Mouse (Mus musculus): ENCODE data around the gene Gm17535. TPM values are rescaled to one million over a fixed set of nuclear protein-coding genes. Genes with fewer than 3 reads are reported as not detected.
"Not testable (repeated sequence)": the region's sequence is repeated elsewhere in the genome, so short reads cannot be mapped to it uniquely, and the experiment has no call there.

Gene Gm17535
- polyA plus RNA-seq, 1 experiment from 2014 or later: not detected

- not testable (repeated sequence) for ATAC-seq (ENCODE audit: insufficient read depth, low FRiP score, low read depth); H3K36me3 ChIP-seq
Measured at GRCm38 (mm10) chr9:3015896-3016295, 18.5 kb upstream of the Gm17535 start.

GRCm38 (mm10) chr9:3017108-3017507 lies 17.3 kb upstream of the Gm17535 start, which contains the start of gene Gm10719:
TSS of gene Gm10719 (plus strand) at chr9:3017408.
- WGBS: 57% methylated on average over 2 of the region's 9 CpGs
- not testable (repeated sequence) for ATAC-seq (ENCODE audit: insufficient read depth, low FRiP score, low read depth); H3K9ac ChIP-seq; H3K4me2 ChIP-seq; H3K27me3 ChIP-seq (replicated peaks); H3K27ac ChIP-seq; H3K9me3 ChIP-seq; H3K4me3 ChIP-seq (replicated peaks); H3K4me1 ChIP-seq; H3K36me3 ChIP-seq

More at GRCm38 (mm10) chr9:3015896-3016295, 18.5 kb upstream of the Gm17535 start:
- H3K4me2 ChIP-seq; H3K9ac ChIP-seq; H3K27ac ChIP-seq; H3K9me3 ChIP-seq; H3K27me3 ChIP-seq (replicated peaks); H3K4me1 ChIP-seq; H3K4me3 ChIP-seq (replicated peaks): not testable (repeated sequence)
- 70% methylated on average over 6 of the region's 6 CpGs for WGBS

- not testable (repeated sequence) for H3K4me1 ChIP-seq; H3K36me3 ChIP-seq; H3K4me3 ChIP-seq (replicated peaks); ATAC-seq (ENCODE audit: insufficient read depth, low FRiP score, low read depth); H3K27ac ChIP-seq; H3K4me2 ChIP-seq; H3K27me3 ChIP-seq (replicated peaks); H3K9me3 ChIP-seq; H3K9ac ChIP-seq
- 59% methylated on average over 9 of the region's 9 CpGs for WGBS
Measured at GRCm38 (mm10) chr9:3018944-3019343, 15.5 kb upstream of the Gm17535 start.

GRCm38 (mm10) chr9:3019835-3020727 lies 14.3 kb upstream of the Gm17535 start:
- H3K27ac ChIP-seq; H3K9ac ChIP-seq; H3K4me2 ChIP-seq; H3K4me3 ChIP-seq (replicated peaks); H3K36me3 ChIP-seq; H3K4me1 ChIP-seq; ATAC-seq (ENCODE audit: insufficient read depth, low FRiP score, low read depth); H3K27me3 ChIP-seq (replicated peaks); H3K9me3 ChIP-seq: not testable (repeated sequence)
- WGBS: 75% methylated on average over 17 of the region's 19 CpGs

GRCm38 (mm10) chr9:3022316-3023008 lies 11.9 kb upstream of the Gm17535 start:
- 70% methylated on average over 11 of the region's 13 CpGs for WGBS
- not testable (repeated sequence) for H3K36me3 ChIP-seq; H3K4me2 ChIP-seq; H3K4me3 ChIP-seq (replicated peaks); ATAC-seq (ENCODE audit: insufficient read depth, low FRiP score, low read depth); H3K4me1 ChIP-seq; H3K27me3 ChIP-seq (replicated peaks); H3K9me3 ChIP-seq; H3K9ac ChIP-seq; H3K27ac ChIP-seq

GRCm38 (mm10) chr9:3023312-3023984 lies 11.0 kb upstream of the Gm17535 start, which contains the start of gene Gm10718:
TSS of gene Gm10718 (plus strand) at chr9:3023547.
- H3K27me3 ChIP-seq (replicated peaks); ATAC-seq (ENCODE audit: insufficient read depth, low FRiP score, low read depth); H3K4me1 ChIP-seq; H3K4me3 ChIP-seq (replicated peaks); H3K27ac ChIP-seq; H3K4me2 ChIP-seq; H3K9ac ChIP-seq; H3K36me3 ChIP-seq; H3K9me3 ChIP-seq: not testable (repeated sequence)
- WGBS: 70% methylated on average over 12 of the region's 13 CpGs

- H3K4me2 ChIP-seq; ATAC-seq (ENCODE audit: insufficient read depth, low FRiP score, low read depth): not testable (repeated sequence)
Measured at GRCm38 (mm10) chr9:3023985-3024648, 10.3 kb upstream of the Gm17535 start.

GRCm38 (mm10) chr9:3024912-3025467 lies 9.4 kb upstream of the Gm17535 start, which contains the start of gene Gm10717:
TSS of gene Gm10717 (plus strand) at chr9:3025417.
- not testable (repeated sequence) for H3K27ac ChIP-seq; H3K27me3 ChIP-seq (replicated peaks); H3K9ac ChIP-seq; ATAC-seq (ENCODE audit: insufficient read depth, low FRiP score, low read depth); H3K4me1 ChIP-seq; H3K36me3 ChIP-seq; H3K4me2 ChIP-seq; H3K9me3 ChIP-seq; H3K4me3 ChIP-seq (replicated peaks)
- WGBS: 71% methylated on average over 12 of the region's 12 CpGs

More at GRCm38 (mm10) chr9:3023985-3024648, 10.3 kb upstream of the Gm17535 start:
- H3K36me3 ChIP-seq; H3K27me3 ChIP-seq (replicated peaks); H3K4me1 ChIP-seq; H3K4me3 ChIP-seq (replicated peaks); H3K9ac ChIP-seq; H3K9me3 ChIP-seq; H3K27ac ChIP-seq: not testable (repeated sequence)
- WGBS: 73% methylated on average over 16 of the region's 16 CpGs

- H3K9ac ChIP-seq; H3K27ac ChIP-seq; H3K27me3 ChIP-seq (replicated peaks); H3K36me3 ChIP-seq; H3K4me2 ChIP-seq; ATAC-seq (ENCODE audit: insufficient read depth, low FRiP score, low read depth); H3K4me1 ChIP-seq; H3K9me3 ChIP-seq; H3K4me3 ChIP-seq (replicated peaks): not testable (repeated sequence)
- 72% methylated on average over 5 of the region's 6 CpGs for WGBS
Measured at GRCm38 (mm10) chr9:3025653-3026052, 8.7 kb upstream of the Gm17535 start.

- not testable (repeated sequence) for H3K9me3 ChIP-seq; H3K4me1 ChIP-seq; H3K4me3 ChIP-seq (replicated peaks); H3K36me3 ChIP-seq; H3K4me2 ChIP-seq; H3K27me3 ChIP-seq (replicated peaks); H3K9ac ChIP-seq; H3K27ac ChIP-seq; ATAC-seq (ENCODE audit: insufficient read depth, low FRiP score, low read depth)
- whole genome bisulfite sequencing: 72% methylated on average over 5 of the region's 5 CpGs
Measured at GRCm38 (mm10) chr9:3026136-3026535, 8.3 kb upstream of the Gm17535 start.

GRCm38 (mm10) chr9:3026741-3027140 lies 7.7 kb upstream of the Gm17535 start:
- H3K4me2 ChIP-seq; H3K27me3 ChIP-seq (replicated peaks); H3K4me1 ChIP-seq; H3K9ac ChIP-seq; H3K27ac ChIP-seq; H3K9me3 ChIP-seq; ATAC-seq (ENCODE audit: insufficient read depth, low FRiP score, low read depth); H3K4me3 ChIP-seq (replicated peaks); H3K36me3 ChIP-seq: not testable (repeated sequence)
- 67% methylated on average over 9 of the region's 9 CpGs for WGBS

All from stomach, embryonic 15.5 days (tissue).